Mouse (Mus musculus): ENCODE measurements around the gene Uqcrc1. TPM values are rescaled to one million over a fixed set of nuclear protein-coding genes. Genes with fewer than 3 reads are reported as not detected.

Gene Uqcrc1
- total and polyA plus RNA-seq, 3 experiments: 173 to 452 (median 188) TPM

DNA sequence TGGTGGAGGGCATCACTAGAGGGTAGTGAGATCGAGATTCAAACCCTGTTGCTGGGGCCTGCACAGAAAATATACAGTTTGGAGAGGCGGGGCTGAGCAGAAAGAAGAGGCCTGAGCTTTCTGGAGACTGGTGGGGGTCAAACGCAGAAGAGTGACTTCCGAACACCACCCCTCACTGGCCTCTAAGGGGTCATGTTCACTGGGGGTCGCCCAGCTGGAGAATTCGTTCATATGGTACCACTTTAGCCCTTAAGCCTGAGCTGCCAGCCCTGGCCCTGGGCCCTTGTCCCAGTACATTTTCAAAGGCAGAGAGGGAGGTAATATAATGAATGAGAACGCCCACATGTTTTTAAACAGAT, 54.0 kb downstream of the Uqcrc1 start:
- no peaks in the 10 kb centered on the region; the same call in 1 of the 2 replicates for H3K27me3 ChIP-seq (ENCODE audit: insufficient read depth, low read length)
- no peak for TF ChIP-seq CTCF (IDR thresholded peaks at IDR 0.05; ENCODE audit: low read depth, low read length)
- no peak for TF ChIP-seq GATA1 (IDR thresholded peaks at IDR 0.05; ENCODE audit: borderline replicate concordance, low read length)
- H3K9me3 ChIP-seq (replicated peaks): no peaks in the 10 kb centered on the region
- peaks cover 2% of the 10 kb centered on the region for H3K36me3 ChIP-seq (replicated peaks)
- DNase-seq (ENCODE audit: low spot score) (no peak), ATAC-seq (ENCODE audit: extremely low read depth, insufficient number of reproducible peaks, low FRiP score, poor library complexity, severe bottlenecking) (no peak)
- no peak overlapping the region for H3K4me3 ChIP-seq (ENCODE audit: low read depth, low read length)
- peaks cover 77% of the 10 kb centered on the region for H3K4me1 ChIP-seq (ENCODE audit: insufficient read depth, low read depth, low read length)

DNA sequence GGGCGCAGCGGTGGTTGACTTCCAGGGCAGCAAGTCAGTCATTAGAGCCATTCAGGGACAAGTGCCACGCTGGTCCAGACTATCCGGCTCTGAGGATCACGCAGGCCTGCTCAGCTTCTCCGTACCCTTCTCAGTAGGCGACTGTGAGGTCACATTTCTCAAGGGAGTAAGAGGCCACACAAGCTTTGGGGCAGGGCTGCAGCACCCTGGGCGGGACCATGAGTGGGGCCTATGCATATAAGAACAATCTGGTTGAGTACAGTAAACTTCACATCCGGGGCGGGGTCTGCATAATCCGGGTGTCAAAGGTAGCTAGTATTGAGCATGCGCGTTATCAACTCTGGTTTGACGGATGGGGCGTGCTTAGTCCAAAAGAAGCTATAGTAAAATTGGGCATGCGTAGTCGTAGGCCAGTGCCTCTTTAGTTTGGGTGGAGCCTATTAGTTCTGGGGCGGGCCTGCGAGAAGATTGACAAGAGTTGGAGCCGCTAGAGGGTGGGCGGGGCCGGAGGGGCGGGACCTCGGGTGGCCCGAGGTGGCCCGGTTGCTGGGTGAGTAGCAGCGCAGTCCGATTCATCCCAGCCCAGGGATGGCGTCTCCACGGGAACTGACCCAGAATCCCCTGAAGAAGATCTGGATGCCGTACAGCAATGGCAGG, 55.1 kb downstream of the Uqcrc1 start, which contains the start of gene Pfkfb4:
Gene Pfkfb4, plus strand, starts transcription at position 351 of the 657 bp plus-strand sequence.
- TF ChIP-seq TAL1 (conservative IDR thresholded peaks at IDR 0.05; ENCODE audit: low read depth, low read length) (no peak), POLR2AphosphoS5 (IDR thresholded peaks at IDR 0.05; ENCODE audit: insufficient replicate concordance, low read depth, low read length) (0 out of 2 replicates have a peak, but pooled peaks have one; percentile 54)
- DNase-seq (ENCODE audit: low spot score) (peak; percentile 93), ATAC-seq (ENCODE audit: extremely low read depth, insufficient number of reproducible peaks, low FRiP score, poor library complexity, severe bottlenecking) (peak; percentile 93)
- H3K27me3 ChIP-seq (ENCODE audit: insufficient read depth, low read length): no peaks in the 10 kb centered on the region; the same call in 1 of the 2 replicates
- H3K36me3 ChIP-seq (replicated peaks): peaks cover 5% of the 10 kb centered on the region
- H3K9me3 ChIP-seq (replicated peaks): no peaks in the 10 kb centered on the region
- peaks cover 83% of the 10 kb centered on the region for H3K4me1 ChIP-seq (ENCODE audit: insufficient read depth, low read depth, low read length)
- peak within 1 kb of the TSS; percentile 76 for H3K4me3 ChIP-seq (ENCODE audit: low read depth, low read length)

DNA sequence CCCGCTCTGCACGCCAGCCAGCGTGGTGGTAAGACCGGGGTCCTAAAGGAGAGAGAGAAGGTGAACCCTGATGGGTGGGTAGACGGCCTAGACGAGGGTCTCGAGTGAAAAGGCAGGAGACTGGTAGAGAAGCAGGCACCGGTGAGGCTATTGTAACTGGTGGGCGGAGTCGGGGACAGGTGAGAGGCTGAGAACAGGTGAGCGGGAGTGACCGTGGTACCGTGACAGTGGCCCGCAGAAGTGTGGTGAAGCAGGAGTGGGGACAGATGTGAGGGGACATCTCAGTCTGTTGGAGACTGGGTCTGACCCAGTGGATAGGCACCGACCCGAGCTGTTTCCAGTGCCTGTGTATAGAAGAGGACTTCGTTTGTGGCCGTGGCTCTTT, 55.6 kb downstream of the Uqcrc1 start:
- DNase-seq (ENCODE audit: low spot score) (no peak), ATAC-seq (ENCODE audit: extremely low read depth, insufficient number of reproducible peaks, low FRiP score, poor library complexity, severe bottlenecking) (no peak)
- Histone ChIP-seq H3K27me3 (ENCODE audit: insufficient read depth, low read length) (no peaks in the 10 kb centered on the region; the same call in 1 of the 2 replicates), H3K4me3 (ENCODE audit: low read depth, low read length) (peak overlapping the region; percentile 76), H3K4me1 (ENCODE audit: insufficient read depth, low read depth, low read length) (peaks cover 87% of the 10 kb centered on the region), H3K36me3 (replicated peaks) (peaks cover 8% of the 10 kb centered on the region), H3K9me3 (replicated peaks) (no peaks in the 10 kb centered on the region)
- TF ChIP-seq CTCF (IDR thresholded peaks at IDR 0.05; ENCODE audit: low read depth, low read length) (no peak), TAL1 (conservative IDR thresholded peaks at IDR 0.05; ENCODE audit: low read depth, low read length) (no peak), GATA1 (IDR thresholded peaks at IDR 0.05; ENCODE audit: borderline replicate concordance, low read length) (no peak), GATA2 (IDR thresholded peaks at IDR 0.05; ENCODE audit: borderline replicate concordance, low read depth, low read length) (no peak), POLR2AphosphoS5 (IDR thresholded peaks at IDR 0.05; ENCODE audit: insufficient replicate concordance, low read depth, low read length) (no peak)

DNA sequence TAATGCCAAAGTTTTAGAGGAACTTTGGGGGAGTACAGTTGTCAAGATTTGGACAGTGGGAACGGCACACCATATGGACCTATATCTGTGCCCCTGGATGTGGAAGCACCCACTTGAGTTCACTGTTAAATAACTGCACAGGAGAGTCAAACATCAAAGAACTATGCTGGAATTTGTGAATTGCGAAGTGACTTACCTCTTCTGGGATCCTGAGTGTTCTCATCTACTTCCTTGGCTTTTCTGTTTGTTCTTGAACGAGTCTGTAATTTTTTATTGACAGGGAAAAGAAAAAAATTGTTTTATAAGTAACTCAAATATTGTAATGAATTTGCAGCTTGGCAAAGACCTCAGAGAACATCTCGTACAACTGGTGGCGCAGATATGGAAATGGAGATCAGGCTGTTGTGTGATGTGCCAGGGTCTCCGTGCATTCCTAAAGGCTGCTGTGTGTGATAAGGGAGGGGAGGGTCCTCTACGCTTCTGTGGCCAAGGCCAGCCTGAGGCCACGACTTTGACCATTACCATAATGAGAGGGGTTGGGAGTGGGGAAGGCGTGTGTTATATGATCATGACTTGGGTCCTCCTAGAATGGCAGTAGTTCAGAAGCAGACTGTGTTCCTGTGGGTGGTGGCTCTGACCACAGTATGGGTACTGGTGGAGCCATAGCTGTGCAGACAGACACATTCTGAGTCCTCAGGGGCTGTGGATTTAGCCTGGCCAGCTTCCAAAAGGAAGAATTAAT, 56.4 kb downstream of the Uqcrc1 start:
- Histone ChIP-seq H3K9me3 (replicated peaks) (no peaks in the 10 kb centered on the region), H3K27me3 (ENCODE audit: insufficient read depth, low read length) (no peaks in the 10 kb centered on the region), H3K4me1 (ENCODE audit: insufficient read depth, low read depth, low read length) (peaks cover 85% of the 10 kb centered on the region), H3K4me3 (ENCODE audit: low read depth, low read length) (peak overlapping the region; percentile 76; the same call in 1 of the 2 replicates), H3K36me3 (replicated peaks) (peaks cover 12% of the 10 kb centered on the region)
- ATAC-seq (ENCODE audit: extremely low read depth, insufficient number of reproducible peaks, low FRiP score, poor library complexity, severe bottlenecking): no peak
- TF ChIP-seq GATA2 (IDR thresholded peaks at IDR 0.05; ENCODE audit: borderline replicate concordance, low read depth, low read length) (no peak), TAL1 (conservative IDR thresholded peaks at IDR 0.05; ENCODE audit: low read depth, low read length) (peak; percentile 40)
- no peak for DNase-seq (ENCODE audit: low spot score)

DNA sequence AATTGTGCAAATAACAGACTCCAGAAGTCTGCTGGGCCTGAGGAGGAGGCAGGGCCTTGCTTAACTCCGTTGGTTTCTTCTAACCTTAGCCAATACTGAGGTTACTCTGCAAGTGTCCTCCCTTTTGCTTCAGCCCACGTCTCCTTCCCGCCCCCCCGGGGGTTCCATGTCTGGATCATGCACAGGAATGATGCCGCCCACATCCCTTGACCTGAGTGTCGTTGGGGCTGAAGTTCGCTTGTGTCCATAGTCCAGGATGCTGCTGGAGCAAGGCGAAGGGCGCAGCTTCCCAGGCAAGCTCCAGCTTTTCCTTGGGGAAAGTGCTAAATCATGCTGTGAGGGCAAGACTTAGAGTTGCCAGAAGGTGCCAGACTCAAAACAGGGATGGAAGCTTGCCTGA, 60.0 kb downstream of the Uqcrc1 start:
- no peak for TF ChIP-seq CTCF (IDR thresholded peaks at IDR 0.05; ENCODE audit: low read depth, low read length)
- TF ChIP-seq TAL1 (conservative IDR thresholded peaks at IDR 0.05; ENCODE audit: low read depth, low read length): no peak
- no peak for TF ChIP-seq GATA2 (IDR thresholded peaks at IDR 0.05; ENCODE audit: borderline replicate concordance, low read depth, low read length)
- Histone ChIP-seq H3K4me1 (ENCODE audit: insufficient read depth, low read depth, low read length) (peaks cover 82% of the 10 kb centered on the region), H3K27me3 (ENCODE audit: insufficient read depth, low read length) (no peaks in the 10 kb centered on the region), H3K36me3 (replicated peaks) (peaks cover 39% of the 10 kb centered on the region), H3K9me3 (replicated peaks) (no peaks in the 10 kb centered on the region), H3K4me3 (ENCODE audit: low read depth, low read length) (no peak overlapping the region; the same call in 1 of the 2 replicates)
- ATAC-seq (ENCODE audit: extremely low read depth, insufficient number of reproducible peaks, low FRiP score, poor library complexity, severe bottlenecking) (no peak), DNase-seq (ENCODE audit: low spot score) (no peak)

DNA sequence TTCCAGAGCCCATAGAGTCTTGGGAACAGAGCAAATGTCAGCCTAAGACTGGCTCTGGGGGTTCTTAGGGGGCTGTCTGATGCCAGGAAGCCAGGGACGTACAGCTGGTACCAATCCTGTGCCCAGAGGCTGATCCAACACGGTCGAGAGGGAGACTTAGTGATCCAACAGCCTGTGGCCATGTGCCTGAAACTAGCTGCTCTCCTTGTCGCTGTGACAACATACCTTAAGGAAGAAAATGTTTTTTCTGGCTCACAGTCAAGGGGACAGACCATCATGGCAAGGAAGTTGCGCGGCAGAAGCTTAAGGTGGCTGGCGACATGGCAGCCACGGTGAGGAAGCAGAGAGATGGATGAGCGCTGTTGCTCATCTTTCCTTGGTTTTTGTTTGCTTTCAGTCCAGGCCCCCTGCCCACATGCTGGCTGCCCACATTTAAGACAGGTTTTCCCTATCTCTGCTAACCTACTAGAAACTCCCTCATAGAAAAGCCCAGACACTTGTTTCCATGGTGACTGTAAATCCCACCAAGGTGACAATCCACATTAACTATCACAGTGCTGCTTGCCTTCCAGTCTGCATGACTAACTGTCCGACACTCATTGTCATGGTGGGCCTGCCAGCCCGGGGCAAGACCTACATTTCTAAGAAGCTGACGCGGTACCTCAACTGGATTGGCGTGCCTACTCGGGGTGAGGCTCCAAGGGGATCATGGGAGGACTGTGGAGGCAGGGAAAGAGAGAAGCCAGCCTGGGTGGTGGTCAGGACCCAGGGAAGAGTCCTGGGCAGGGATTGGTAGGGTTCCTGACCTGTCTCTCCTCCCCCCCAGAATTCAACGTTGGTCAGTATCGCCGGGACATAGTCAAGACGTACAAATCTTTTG, 62.1 kb downstream of the Uqcrc1 start:
- Histone ChIP-seq H3K4me3 (ENCODE audit: low read depth, low read length) (peak overlapping the region; percentile 56; the same call in 1 of the 2 replicates), H3K27me3 (ENCODE audit: insufficient read depth, low read length) (no peaks in the 10 kb centered on the region), H3K4me1 (ENCODE audit: insufficient read depth, low read depth, low read length) (peaks cover 67% of the 10 kb centered on the region), H3K36me3 (replicated peaks) (peaks cover 53% of the 10 kb centered on the region), H3K9me3 (replicated peaks) (no peaks in the 10 kb centered on the region)
- DNase-seq (ENCODE audit: low spot score) (no peak), ATAC-seq (ENCODE audit: extremely low read depth, insufficient number of reproducible peaks, low FRiP score, poor library complexity, severe bottlenecking) (no peak)
- TF ChIP-seq GATA2 (IDR thresholded peaks at IDR 0.05; ENCODE audit: borderline replicate concordance, low read depth, low read length) (no peak), GATA1 (IDR thresholded peaks at IDR 0.05; ENCODE audit: borderline replicate concordance, low read length) (no peak), TAL1 (conservative IDR thresholded peaks at IDR 0.05; ENCODE audit: low read depth, low read length) (no peak), POLR2AphosphoS5 (IDR thresholded peaks at IDR 0.05; ENCODE audit: insufficient replicate concordance, low read depth, low read length) (no peak), CTCF (IDR thresholded peaks at IDR 0.05; ENCODE audit: low read depth, low read length) (no peak)

All from G1E (cell line).